Mouse (Mus musculus): ENCODE data around the gene Slco4c1. TPM values are rescaled to one million over a fixed set of nuclear protein-coding genes. Genes with fewer than 3 reads are reported as not detected.

The Slco4c1 gene
- polyA plus RNA-seq, 3 experiments from 2014 or later: 0.09 TPM; not detected in 2

DNA sequence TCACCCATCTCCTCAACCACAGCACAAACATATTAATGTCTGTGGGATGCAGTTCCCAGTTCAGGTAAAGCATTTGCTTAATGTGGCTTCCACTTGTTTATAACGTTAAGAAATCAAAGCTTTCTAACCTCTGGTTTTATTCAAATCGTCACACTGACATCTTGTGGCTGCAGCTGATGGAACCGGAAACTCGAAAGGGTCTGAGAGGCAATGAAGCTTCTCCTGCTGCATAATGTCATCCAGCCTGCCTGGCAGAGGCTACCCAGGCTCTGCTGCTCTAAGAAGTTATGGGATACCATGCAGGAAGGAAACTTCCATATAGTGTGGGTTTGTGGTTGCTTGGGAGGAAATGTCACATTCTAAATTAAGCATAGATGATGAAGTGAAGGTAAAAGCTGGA is 103.7 kb downstream of the Slco4c1 start:
- ATAC-seq: no peak

- no peak for ATAC-seq
Measured at GRCm38 (mm10) chr1:96766535-96766934, 105.4 kb downstream of the Slco4c1 start.
